Mouse (Mus musculus): ENCODE data around the gene Slc16a4. TPM values are rescaled to one million over a fixed set of nuclear protein-coding genes. Genes with fewer than 3 reads are reported as not detected.

Slc16a4 gene
- total RNA-seq, 2 experiments from 2014 or later, result not detected

- peak; percentile 95 for ATAC-seq (replicated peaks; ENCODE audit: poor library complexity, severe bottlenecking)
Measured at GRCm38 (mm10) chr3:107356964-107357441, 66.0 kb downstream of the Slc16a4 start.

GRCm38 (mm10) chr3:107357700-107358234, 66.7 kb downstream of the Slc16a4 start:
- no peak for ATAC-seq (replicated peaks; ENCODE audit: poor library complexity, severe bottlenecking)

- no peak for ATAC-seq (replicated peaks; ENCODE audit: poor library complexity, severe bottlenecking)
Measured at GRCm38 (mm10) chr3:107360341-107360740, 69.3 kb downstream of the Slc16a4 start.

Other genes with a start within 250 kb of the Slc16a4 start
- gene Kcna2, start 190.1 kb upstream of the Slc16a4 start, total RNA-seq (2014; fragmentation: Nextera tagmentation), result not detected in 2 replicates
- 0.04 TPM in 1 of 2 replicates, not detected in the other for gene Kcna2, start 190.1 kb upstream of the Slc16a4 start, total RNA-seq (2017)
- not detected in 2 replicates for gene Kcna10, start 108.2 kb upstream of the Slc16a4 start, total RNA-seq (2014; fragmentation: Nextera tagmentation)
- not detected in 2 replicates for gene Kcna10, start 108.2 kb upstream of the Slc16a4 start, total RNA-seq (2017)
- gene Cym, start 69.5 kb upstream of the Slc16a4 start, total RNA-seq (2014; fragmentation: Nextera tagmentation), result not detected in 2 replicates
- gene Cym, start 69.5 kb upstream of the Slc16a4 start, total RNA-seq (2017), result not detected in 2 replicates
- not detected in 2 replicates for gene A630076J17Rik, start 60.6 kb upstream of the Slc16a4 start, total RNA-seq (2014; fragmentation: Nextera tagmentation)
- not detected in 2 replicates for gene A630076J17Rik, start 60.6 kb upstream of the Slc16a4 start, total RNA-seq (2017)
- not detected in 2 replicates for gene Prok1, start 51.5 kb upstream of the Slc16a4 start, total RNA-seq (2014; fragmentation: Nextera tagmentation)
- not detected in 2 replicates for gene Prok1, start 51.5 kb upstream of the Slc16a4 start, total RNA-seq (2017)
- gene Lamtor5, start 12.4 kb upstream of the Slc16a4 start, total RNA-seq (2014; fragmentation: Nextera tagmentation), result 125 and 167 TPM in 2 replicates
- gene Lamtor5, start 12.4 kb upstream of the Slc16a4 start, total RNA-seq (2017), result 57.3 and 64.8 TPM in 2 replicates
- gene Rbm15, start 42.4 kb downstream of the Slc16a4 start, total RNA-seq (2014; fragmentation: Nextera tagmentation), result 46.9 and 51.3 TPM in 2 replicates
- gene Rbm15, start 42.4 kb downstream of the Slc16a4 start, total RNA-seq (2017), result 28.4 and 32.1 TPM in 2 replicates
- not detected in 2 replicates for gene Kcnc4, start 168.3 kb downstream of the Slc16a4 start, total RNA-seq (2014; fragmentation: Nextera tagmentation)
- gene Kcnc4, start 168.3 kb downstream of the Slc16a4 start, total RNA-seq (2017), result not detected in 2 replicates
- not detected in 2 replicates for gene Slc6a17, start 226.8 kb downstream of the Slc16a4 start, total RNA-seq (2014; fragmentation: Nextera tagmentation)
- gene Slc6a17, start 226.8 kb downstream of the Slc16a4 start, total RNA-seq (2017), result not detected in 2 replicates

Data from granulocyte monocyte progenitor cell, adult 5-6 weeks (primary cell).